Mouse (Mus musculus): ENCODE measurements around the gene Map10.

Map10 gene

DNA sequence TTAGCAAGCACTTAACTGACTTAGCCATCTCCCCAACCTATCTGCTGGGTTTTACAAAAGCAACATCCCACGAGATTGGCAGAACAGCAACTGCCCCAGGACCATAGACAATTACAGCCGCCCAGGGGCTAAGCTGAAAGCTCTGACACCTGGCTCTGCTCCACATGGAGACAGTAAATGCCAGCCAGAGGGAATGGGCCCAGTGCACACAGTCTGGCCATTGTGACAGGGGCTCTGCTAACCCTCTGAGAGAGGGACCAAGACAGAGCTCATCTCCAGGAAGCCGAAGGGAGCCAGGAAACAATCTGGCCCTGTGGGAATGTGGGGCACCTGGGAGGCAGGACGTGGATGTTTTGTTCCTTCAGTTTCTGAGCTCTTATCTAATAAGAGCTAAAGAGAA lies 46.6 kb downstream of the Map10 start:
- no peak for DNase-seq (ENCODE audit: low spot score in 2 of 2)

DNA sequence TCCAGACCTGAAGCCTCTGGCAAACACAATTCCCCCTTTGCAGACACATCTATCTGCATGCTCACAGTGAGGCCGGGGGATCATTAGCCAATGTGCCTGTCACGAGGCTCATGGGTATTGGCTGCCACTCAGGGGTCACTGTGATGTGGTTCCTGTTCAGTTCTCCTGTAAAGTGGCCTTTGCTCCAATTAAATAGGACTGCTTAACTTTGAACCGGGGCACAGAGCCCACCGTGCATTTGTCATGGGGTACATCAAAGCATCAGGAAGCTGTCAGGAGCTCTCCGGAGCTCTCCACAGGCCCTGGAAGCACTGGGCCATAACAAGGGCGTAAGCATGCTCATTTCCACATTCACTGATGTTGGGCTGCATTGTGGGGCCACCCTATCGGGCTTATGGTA lies 47.0 kb downstream of the Map10 start:
- no peak for DNase-seq (ENCODE audit: low spot score in 2 of 2)

DNA sequence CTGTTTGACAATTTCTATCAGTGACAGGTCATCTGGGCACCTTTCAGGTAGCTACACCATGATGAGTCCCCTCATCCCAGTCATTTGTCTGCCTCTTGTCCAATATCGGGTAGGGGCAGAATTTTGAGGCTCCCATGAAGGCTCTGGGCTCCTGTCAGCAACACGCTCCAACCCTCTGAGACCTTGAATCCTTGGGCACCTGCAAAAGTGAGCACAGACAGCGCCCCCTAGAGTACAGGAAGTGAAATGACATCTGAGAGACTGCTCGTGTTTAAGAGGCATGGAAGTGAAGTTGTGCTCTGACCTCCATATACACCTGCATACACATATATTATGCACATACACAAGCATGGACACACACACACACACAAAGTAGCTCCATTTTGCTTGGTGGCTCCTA lies 49.3 kb downstream of the Map10 start:
- no peak for DNase-seq (ENCODE audit: low spot score in 2 of 2)

DNA sequence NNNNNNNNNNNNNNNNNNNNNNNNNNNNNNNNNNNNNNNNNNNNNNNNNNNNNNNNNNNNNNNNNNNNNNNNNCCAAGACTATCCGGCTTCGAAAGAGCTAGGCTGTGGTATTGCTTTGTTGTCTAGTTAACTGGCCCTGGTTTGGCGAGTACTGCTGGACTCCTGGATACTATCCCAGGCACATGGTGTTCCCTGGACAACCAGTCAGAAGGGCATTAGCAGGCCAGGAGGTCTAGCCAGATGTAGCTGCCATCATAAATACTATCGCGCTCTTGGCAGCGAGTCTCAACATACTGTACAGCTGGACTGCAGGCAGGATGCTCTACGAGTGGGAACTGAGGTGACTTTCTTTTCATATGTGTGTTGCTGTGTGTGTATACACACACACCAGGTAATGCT lies 53.1 kb downstream of the Map10 start:
- DNase-seq (ENCODE audit: low spot score in 2 of 2) = no peak

Measured in natural killer cell, adult 2 months (primary cell).